Mouse (Mus musculus): ENCODE data around the gene Ak8. TPM values are rescaled to one million over a fixed set of nuclear protein-coding genes. Genes with fewer than 3 reads are reported as not detected.

Ak8 gene
- total and polyA plus RNA-seq, 2 experiments from 2014 or later, result 1.6 to 3.3 TPM

GRCm38 (mm10) chr2:28751186-28751585 lies 51.2 kb downstream of the Ak8 start:
- peak overlapping the region; percentile 64 for H3K4me2 ChIP-seq (ENCODE audit: low read depth, low read length)
- 3% methylated on average over 17 of the region's 17 CpGs for WGBS
- ATAC-seq (no peak), DNase-seq (ENCODE audit: low spot score) (peak; percentile 27)
- peak overlapping the region; percentile 19; the same call in 1 of the 2 replicates for H3K9ac ChIP-seq (replicated peaks; ENCODE audit: low read length)
- H3K27me3 ChIP-seq (ENCODE audit: insufficient read depth, low read length), result 0 out of 2 replicates have a peak, but pooled peaks cover 6% of the 10 kb centered on the region
- H3K27ac ChIP-seq, result no peak overlapping the region
- TF ChIP-seq CTCF (IDR thresholded peaks at IDR 0.05; ENCODE audit: low read depth), result no peak
- H3K4me3 ChIP-seq (ENCODE audit: low read length), result peak overlapping the region; percentile 34
- H3K36me3 ChIP-seq (ENCODE audit: insufficient read depth, low read length), result no peaks in the 10 kb centered on the region
- H3K9me3 ChIP-seq (ENCODE audit: low read length), result no peaks in the 10 kb centered on the region
- H3K4me1 ChIP-seq (ENCODE audit: insufficient read depth, low read length), result peaks cover 15% of the 10 kb centered on the region; the same call in 1 of the 2 replicates

DNA sequence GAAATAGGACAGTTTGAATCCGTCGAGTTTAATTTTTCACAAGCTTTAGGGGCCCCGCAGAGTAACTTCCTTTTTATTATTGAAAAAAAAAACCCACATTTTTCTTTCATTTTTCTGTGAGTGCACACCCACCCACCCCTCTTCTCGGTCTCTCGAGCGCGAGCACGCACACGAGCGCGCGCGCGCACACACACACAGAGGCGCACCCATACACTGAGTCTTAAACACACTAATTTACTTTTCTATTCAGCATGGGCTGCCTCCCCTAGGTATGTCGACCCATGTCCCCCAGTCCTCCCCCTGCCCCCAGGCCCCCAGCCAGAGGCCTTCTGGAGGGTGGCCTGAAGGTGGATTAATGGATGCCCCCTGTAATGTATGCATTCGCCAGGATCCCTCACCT lies 51.7 kb downstream of the Ak8 start:
- Histone ChIP-seq H3K9me3 (ENCODE audit: low read length) (no peaks in the 10 kb centered on the region), H3K4me1 (ENCODE audit: insufficient read depth, low read length) (peaks cover 15% of the 10 kb centered on the region; the same call in 1 of the 2 replicates), H3K9ac (replicated peaks; ENCODE audit: low read length) (no peak overlapping the region; the same call in 1 of the 2 replicates), H3K27ac (no peak overlapping the region), H3K36me3 (ENCODE audit: insufficient read depth, low read length) (no peaks in the 10 kb centered on the region), H3K4me2 (ENCODE audit: low read depth, low read length) (peak overlapping the region; percentile 64), H3K27me3 (ENCODE audit: insufficient read depth, low read length) (0 out of 2 replicates have a peak, but pooled peaks cover 6% of the 10 kb centered on the region), H3K4me3 (ENCODE audit: low read length) (peak overlapping the region; percentile 34)
- no peak for TF ChIP-seq CTCF (IDR thresholded peaks at IDR 0.05; ENCODE audit: low read depth)
- WGBS, result 14% methylated on average over 17 of the region's 17 CpGs
- DNase-seq (ENCODE audit: low spot score), result peak; percentile 36
- 0 out of 2 replicates have a peak, but pooled peaks have one; percentile 14 for ATAC-seq

GRCm38 (mm10) chr2:28752388-28752787 lies 52.4 kb downstream of the Ak8 start:
- WGBS, result 24% methylated on average over 8 of the region's 8 CpGs
- no peaks in the 10 kb centered on the region for H3K36me3 ChIP-seq (ENCODE audit: insufficient read depth, low read length)
- H3K4me2 ChIP-seq (ENCODE audit: low read depth, low read length), result no peak overlapping the region
- 0 out of 2 replicates have a peak, but pooled peaks cover 6% of the 10 kb centered on the region for H3K27me3 ChIP-seq (ENCODE audit: insufficient read depth, low read length)
- ATAC-seq (no peak), DNase-seq (ENCODE audit: low spot score) (no peak)
- no peak for TF ChIP-seq CTCF (IDR thresholded peaks at IDR 0.05; ENCODE audit: low read depth)
- H3K9ac ChIP-seq (replicated peaks; ENCODE audit: low read length), result no peak overlapping the region
- H3K27ac ChIP-seq, result no peak overlapping the region
- H3K4me1 ChIP-seq (ENCODE audit: insufficient read depth, low read length), result peaks cover 15% of the 10 kb centered on the region; the same call in 1 of the 2 replicates
- no peak overlapping the region for H3K4me3 ChIP-seq (ENCODE audit: low read length)
- no peaks in the 10 kb centered on the region for H3K9me3 ChIP-seq (ENCODE audit: low read length)

GRCm38 (mm10) chr2:28755451-28755850 lies 55.5 kb downstream of the Ak8 start:
- no peak overlapping the region for H3K9ac ChIP-seq (replicated peaks; ENCODE audit: low read length)

DNA sequence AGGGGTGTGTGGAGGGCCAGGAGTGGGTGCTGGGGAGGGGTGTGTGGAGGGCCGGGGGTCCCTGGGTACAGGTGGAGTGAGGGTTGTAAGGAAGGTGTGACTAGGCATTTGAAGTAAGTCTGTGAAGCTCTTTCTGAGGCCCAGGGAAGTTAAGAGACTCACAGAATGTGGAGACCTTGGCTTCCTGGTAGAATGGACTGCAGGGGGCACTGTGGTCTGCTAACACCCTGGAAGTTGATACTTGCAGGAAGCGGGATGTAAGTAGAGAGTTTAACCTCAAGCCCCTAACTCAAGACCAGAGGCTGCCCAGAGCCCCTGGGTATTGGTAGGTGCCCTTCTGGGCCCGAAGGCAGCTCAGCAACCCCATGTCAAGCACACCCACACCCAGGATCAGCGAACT lies 56.2 kb downstream of the Ak8 start:
- 0 out of 2 replicates have a peak, but pooled peaks cover 6% of the 10 kb centered on the region for H3K27me3 ChIP-seq (ENCODE audit: insufficient read depth, low read length)
- peak; percentile 80 for TF ChIP-seq CTCF (IDR thresholded peaks at IDR 0.05; ENCODE audit: low read depth)
- H3K4me2 ChIP-seq (ENCODE audit: low read depth, low read length), result no peak overlapping the region
- DNase-seq (ENCODE audit: low spot score), result peak; percentile 86
- no peaks in the 10 kb centered on the region for H3K9me3 ChIP-seq (ENCODE audit: low read length)
- H3K36me3 ChIP-seq (ENCODE audit: insufficient read depth, low read length), result no peaks in the 10 kb centered on the region
- ATAC-seq, result no peak
- peaks cover 9% of the 10 kb centered on the region; the same call in 1 of the 2 replicates for H3K4me1 ChIP-seq (ENCODE audit: insufficient read depth, low read length)
- 46% methylated on average over 4 of the region's 4 CpGs for WGBS
- no peak overlapping the region for H3K4me3 ChIP-seq (ENCODE audit: low read length)
- no peak overlapping the region for H3K27ac ChIP-seq
- no peak overlapping the region for H3K9ac ChIP-seq (replicated peaks; ENCODE audit: low read length)

More at GRCm38 (mm10) chr2:28755451-28755850, 55.5 kb downstream of the Ak8 start:
- Histone ChIP-seq H3K4me1 (ENCODE audit: insufficient read depth, low read length) (peaks cover 15% of the 10 kb centered on the region; the same call in 1 of the 2 replicates), H3K4me3 (ENCODE audit: low read length) (no peak overlapping the region), H3K4me2 (ENCODE audit: low read depth, low read length) (no peak overlapping the region), H3K36me3 (ENCODE audit: insufficient read depth, low read length) (no peaks in the 10 kb centered on the region), H3K9me3 (ENCODE audit: low read length) (no peaks in the 10 kb centered on the region), H3K27me3 (ENCODE audit: insufficient read depth, low read length) (0 out of 2 replicates have a peak, but pooled peaks cover 6% of the 10 kb centered on the region), H3K27ac (no peak overlapping the region)
- peak; percentile 90 for TF ChIP-seq CTCF (IDR thresholded peaks at IDR 0.05; ENCODE audit: low read depth)
- DNase-seq (ENCODE audit: low spot score) (peak; percentile 92), ATAC-seq (no peak)
- WGBS, result 4% methylated on average over 7 of the region's 7 CpGs

- H3K4me1 ChIP-seq (ENCODE audit: insufficient read depth, low read length), result no peaks in the 10 kb centered on the region
- 34% methylated on average over 4 of the region's 4 CpGs for WGBS
- H3K4me2 ChIP-seq (ENCODE audit: low read depth, low read length), result no peak overlapping the region
- no peak overlapping the region for H3K27ac ChIP-seq
- H3K36me3 ChIP-seq (ENCODE audit: insufficient read depth, low read length), result no peaks in the 10 kb centered on the region
- ATAC-seq, result no peak
- TF ChIP-seq CTCF (IDR thresholded peaks at IDR 0.05; ENCODE audit: low read depth), result no peak
- no peak overlapping the region for H3K9ac ChIP-seq (replicated peaks; ENCODE audit: low read length)
- no peaks in the 10 kb centered on the region for H3K9me3 ChIP-seq (ENCODE audit: low read length)
- no peak for DNase-seq (ENCODE audit: low spot score)
- H3K4me3 ChIP-seq (ENCODE audit: low read length), result no peak overlapping the region
- no peaks in the 10 kb centered on the region for H3K27me3 ChIP-seq (ENCODE audit: insufficient read depth, low read length)
Observed at GRCm38 (mm10) chr2:28759441-28759840, 59.5 kb downstream of the Ak8 start.

GRCm38 (mm10) chr2:28766590-28766989 lies 66.6 kb downstream of the Ak8 start:
- no peak for ATAC-seq
- Histone ChIP-seq H3K27me3 (ENCODE audit: insufficient read depth, low read length) (no peaks in the 10 kb centered on the region), H3K4me2 (ENCODE audit: low read depth, low read length) (no peak overlapping the region), H3K9ac (replicated peaks; ENCODE audit: low read length) (no peak overlapping the region), H3K4me3 (ENCODE audit: low read length) (no peak overlapping the region), H3K36me3 (ENCODE audit: insufficient read depth, low read length) (no peaks in the 10 kb centered on the region), H3K4me1 (ENCODE audit: insufficient read depth, low read length) (no peaks in the 10 kb centered on the region), H3K27ac (no peak overlapping the region), H3K9me3 (ENCODE audit: low read length) (no peaks in the 10 kb centered on the region)
- no peak for DNase-seq (ENCODE audit: low spot score)
- WGBS, result 83% methylated on average over 4 of the region's 4 CpGs
- TF ChIP-seq CTCF (IDR thresholded peaks at IDR 0.05; ENCODE audit: low read depth), result no peak
